Mouse (Mus musculus) intestine, embryonic 14.5 days (tissue): Measurements from ENCODE around the gene Desi1. TPM values are rescaled to one million over a fixed set of nuclear protein-coding genes. Genes with fewer than 3 reads are reported as not detected.

ENCODE experiments used
- ATAC-seq: fragments of 200-750 bp; cut with Nextera tagmentation; replicated peaks from 2 replicates; pipeline ENCODE4 v1.8.0; 2017; ENCODE audit warnings: low read depth, moderate number of reproducible peaks, moderate TSS enrichment, moderate library complexity; ENCODE audit not compliant: low FRiP score, low TSS enrichment
- DNase-seq: peaks from one replicate; pipeline ENCODE4 v3.0.0-alpha.2; 2018; ENCODE audit warnings: low spot score
- H3K27ac ChIP-seq: fragments of 300-500 bp; sonication (generic); 2 replicates; pipeline ENCODE4 v1.5.1; 2014; ENCODE audit warnings: low read depth, mild to moderate bottlenecking, control low read depth
- H3K27me3 ChIP-seq: fragments of 300-500 bp; sonication (generic); replicated peaks from 2 replicates; pipeline ENCODE4 v1.6.1; 2014; ENCODE audit warnings: low read length, control low read depth; ENCODE audit not compliant: control insufficient read depth, insufficient read depth
- H3K36me3 ChIP-seq: fragments of 300-500 bp; sonication (generic); 2 replicates; pipeline ENCODE4 v1.6.1; 2014; ENCODE audit warnings: low read length, control low read depth; ENCODE audit not compliant: control insufficient read depth, insufficient read depth
- H3K4me1 ChIP-seq: fragments of 300-500 bp; sonication (generic); replicated peaks from 2 replicates; pipeline ENCODE4 v1.6.1; 2014; ENCODE audit warnings: low read length, control low read depth, mixed read lengths; ENCODE audit not compliant: control insufficient read depth, insufficient read depth
- H3K4me2 ChIP-seq: fragments of 300-500 bp; sonication (generic); 2 replicates; pipeline ENCODE4 v1.6.1; 2014; ENCODE audit warnings: low read length
- H3K4me3 ChIP-seq: fragments of 300-500 bp; sonication (generic); 2 replicates; pipeline ENCODE4 v1.5.1; 2014; ENCODE audit warnings: low read depth, low read length, control low read depth, mixed read lengths
- H3K9ac ChIP-seq: fragments of 300-500 bp; sonication (generic); 2 replicates; pipeline ENCODE4 v1.6.1; 2014; ENCODE audit warnings: mild to moderate bottlenecking, low read length
- H3K9me3 ChIP-seq: fragments of 300-500 bp; sonication (generic); 2 replicates; pipeline ENCODE4 v1.6.1; 2016; ENCODE audit warnings: low read length, control low read depth; ENCODE audit not compliant: control insufficient read depth
- WGBS: fragments of 180-500 bp; shearing (Covaris S2); extraction: QIAGEN DNeasy Blood & Tissue Kit; methylation state at CpG from one replicate; pipeline ENCODE4 v1.1.7; 2014; 5-methylcytosine and 5-hydroxymethylcytosine counted together
- polyA plus RNA-seq: library from polyadenylated mRNA; unstranded; fragments of >200 nt; fragmentation: Nextera tagmentation; extraction: Ambion mirVana; gene quantifications from 2 replicates; pipeline ENCODE4 v1.2.1, GENCODE M21; 2014

The Desi1 gene
- polyA plus RNA-seq, 1 experiment from 2014 or later = 26.7 TPM

DNA sequence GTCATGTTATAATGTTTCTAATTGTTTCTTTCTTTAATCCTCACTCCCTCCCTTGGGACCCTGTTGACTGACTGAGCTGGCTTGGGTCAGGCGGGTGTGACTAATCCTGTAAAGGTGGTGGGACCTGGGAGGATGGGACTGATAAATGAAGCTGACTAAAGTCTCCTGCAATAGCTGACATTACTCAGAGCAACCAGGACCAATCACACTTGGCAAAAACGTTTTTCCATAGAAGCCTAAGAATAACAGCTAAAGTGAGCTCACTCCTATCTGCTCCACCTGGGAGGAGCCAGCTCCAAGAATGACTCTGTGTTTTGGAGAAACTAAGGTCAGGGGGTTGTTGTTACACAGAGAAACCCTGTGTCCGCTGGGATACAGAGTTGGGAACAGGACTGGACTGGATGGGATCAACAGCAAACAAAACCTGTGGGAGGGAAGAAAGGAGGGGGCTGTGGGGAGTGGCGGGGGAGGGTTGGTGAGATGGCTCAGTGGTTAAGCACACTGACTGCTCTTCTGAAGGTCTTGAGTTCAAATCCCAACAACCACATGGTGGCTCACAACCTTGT lies 68.6 kb downstream of the Desi1 start:
- Histone ChIP-seq H3K27ac (no peak overlapping the region), H3K36me3 (no peaks in the 10 kb centered on the region), H3K4me3 (no peak overlapping the region), H3K4me2 (no peak overlapping the region), H3K27me3 (no peaks in the 10 kb centered on the region), H3K4me1 (no peaks in the 10 kb centered on the region), H3K9me3 (no peaks in the 10 kb centered on the region), H3K9ac (no peak overlapping the region)
- ATAC-seq (no peak), DNase-seq (no peak)
- WGBS = 61% methylated on average over 4 of the region's 4 CpGs

GRCm38 (mm10) chr15:81964262-81964661 lies 69.4 kb downstream of the Desi1 start:
- 47% methylated on average over 1 of the region's 1 CpGs for WGBS
- Histone ChIP-seq H3K9me3 (no peaks in the 10 kb centered on the region), H3K27ac (no peak overlapping the region), H3K4me3 (no peak overlapping the region), H3K4me2 (no peak overlapping the region), H3K9ac (no peak overlapping the region), H3K4me1 (no peaks in the 10 kb centered on the region), H3K27me3 (no peaks in the 10 kb centered on the region), H3K36me3 (no peaks in the 10 kb centered on the region)
- ATAC-seq (no peak), DNase-seq (no peak)

- DNase-seq = no peak
- peak overlapping the region; percentile 65 for H3K4me3 ChIP-seq
- peak overlapping the region; percentile 99 for H3K4me2 ChIP-seq
- WGBS = 2% methylated on average over 7 of the region's 8 CpGs
- peak; percentile 38; the same call in 1 of the 2 replicates for ATAC-seq
- H3K9ac ChIP-seq = no peak overlapping the region
- H3K9me3 ChIP-seq = no peaks in the 10 kb centered on the region
- H3K27ac ChIP-seq = no peak overlapping the region
- H3K27me3 ChIP-seq = no peaks in the 10 kb centered on the region
- H3K36me3 ChIP-seq = no peaks in the 10 kb centered on the region
- no peaks in the 10 kb centered on the region for H3K4me1 ChIP-seq
Measured at GRCm38 (mm10) chr15:81961078-81961451, 72.6 kb downstream of the Desi1 start.

- Histone ChIP-seq H3K9me3 (no peaks in the 10 kb centered on the region), H3K4me2 (peak within 1 kb of the TSS; percentile 99), H3K4me3 (peak within 1 kb of the TSS; percentile 65), H3K4me1 (no peaks in the 10 kb centered on the region), H3K27ac (peak within 1 kb of the TSS; percentile 75), H3K27me3 (no peaks in the 10 kb centered on the region), H3K9ac (peak within 1 kb of the TSS; percentile 66), H3K36me3 (no peaks in the 10 kb centered on the region)
- ATAC-seq (peak; percentile 98), DNase-seq (peak; percentile 99)
- WGBS = under 1% methylated on average over 75 of the region's 77 CpGs
Measured at GRCm38 (mm10) chr15:81960171-81961077, 73.2 kb downstream of the Desi1 start, which contains the start of gene Pmm1. Gene Pmm1, minus strand, starts transcription at chr15:81960930.

DNA sequence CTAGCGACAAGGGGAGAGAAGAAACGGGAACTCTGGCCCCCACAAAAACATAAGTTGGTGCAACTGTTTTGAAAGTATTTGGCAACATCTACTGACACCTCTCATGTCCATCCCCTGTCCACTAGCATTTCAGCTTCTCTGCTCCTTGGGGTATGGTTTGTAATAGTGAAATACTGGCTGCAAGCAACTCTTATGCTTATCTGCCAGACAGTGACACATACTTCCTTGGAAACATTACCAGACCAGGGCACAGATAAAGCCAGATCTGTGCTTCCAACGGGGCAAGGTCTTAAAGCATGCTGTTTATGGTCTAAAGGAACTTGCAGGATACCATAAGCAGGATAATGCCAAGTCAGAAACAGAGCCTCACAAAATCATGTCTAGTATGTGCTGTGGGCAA lies 74.8 kb downstream of the Desi1 start:
- Histone ChIP-seq H3K9me3 (no peaks in the 10 kb centered on the region), H3K36me3 (peaks cover 9% of the 10 kb centered on the region), H3K4me1 (no peaks in the 10 kb centered on the region), H3K9ac (no peak overlapping the region), H3K4me3 (no peak overlapping the region), H3K27ac (no peak overlapping the region), H3K4me2 (no peak overlapping the region), H3K27me3 (no peaks in the 10 kb centered on the region)
- WGBS = 84% methylated on average over 3 of the region's 3 CpGs
- no peak for ATAC-seq
- no peak for DNase-seq

- WGBS = 83% methylated on average over 11 of the region's 11 CpGs
- H3K4me1 ChIP-seq = no peaks in the 10 kb centered on the region
- H3K27ac ChIP-seq = no peak overlapping the region
- no peak overlapping the region for H3K4me3 ChIP-seq
- H3K27me3 ChIP-seq = no peaks in the 10 kb centered on the region
- peaks cover 9% of the 10 kb centered on the region for H3K36me3 ChIP-seq
- no peaks in the 10 kb centered on the region for H3K9me3 ChIP-seq
- DNase-seq (no peak), ATAC-seq (no peak)
- no peak overlapping the region for H3K4me2 ChIP-seq
- no peak overlapping the region for H3K9ac ChIP-seq
Measured at GRCm38 (mm10) chr15:81957598-81957997, 76.1 kb downstream of the Desi1 start.

- peak; percentile 75 for DNase-seq
- no peak overlapping the region for H3K4me3 ChIP-seq
- no peaks in the 10 kb centered on the region for H3K9me3 ChIP-seq
- no peak for ATAC-seq
- no peak overlapping the region for H3K27ac ChIP-seq
- no peaks in the 10 kb centered on the region for H3K27me3 ChIP-seq
- no peak overlapping the region for H3K4me2 ChIP-seq
- WGBS = 55% methylated on average over 8 of the region's 8 CpGs
- H3K4me1 ChIP-seq = no peaks in the 10 kb centered on the region
- H3K9ac ChIP-seq = no peak overlapping the region
- H3K36me3 ChIP-seq = peaks cover 16% of the 10 kb centered on the region
Measured at GRCm38 (mm10) chr15:81956457-81956856, 77.2 kb downstream of the Desi1 start.

GRCm38 (mm10) chr15:81955414-81955813 lies 78.2 kb downstream of the Desi1 start:
- H3K27me3 ChIP-seq = no peaks in the 10 kb centered on the region
- H3K4me3 ChIP-seq = no peak overlapping the region
- H3K4me1 ChIP-seq = no peaks in the 10 kb centered on the region
- peaks cover 22% of the 10 kb centered on the region for H3K36me3 ChIP-seq
- ATAC-seq = no peak
- WGBS = 94% methylated on average over 15 of the region's 15 CpGs
- DNase-seq = no peak
- H3K27ac ChIP-seq = no peak overlapping the region
- H3K9ac ChIP-seq = no peak overlapping the region
- H3K4me2 ChIP-seq = no peak overlapping the region
- no peaks in the 10 kb centered on the region for H3K9me3 ChIP-seq
